Mouse (Mus musculus): ENCODE data around the gene Grhl1. TPM values are rescaled to one million over a fixed set of nuclear protein-coding genes. Genes with fewer than 3 reads are reported as not detected.

The Grhl1 gene
- total RNA-seq, 2 experiments from 2014 or later, result 11.1 to 11.4 TPM

Other genes with a start within 250 kb of the Grhl1 start
- 10 to 100 TPM; 26.9 to 27.1 TPM for gene Taf1b, start 73.9 kb upstream of the Grhl1 start, total RNA-seq (2021)
- 1 to 10 TPM; 5.6 to 7.0 TPM for gene Klf11, start 79.0 kb downstream of the Grhl1 start, total RNA-seq (2021)
- gene Cys1, start 109.5 kb downstream of the Grhl1 start, total RNA-seq (2021), result 10 to 100 TPM; 15.5 to 15.6 TPM
- 1 to 10 TPM; 2.3 to 3.0 TPM for gene Rrm2, start 136.0 kb downstream of the Grhl1 start, total RNA-seq (2021)